Mouse (Mus musculus) stomach, embryonic 14.5 days (tissue): ENCODE measurements at regions not wholly inside any gene's neighbourhood (a gene's known extent, or its start where the extent isn't known, plus 50 kb on each side); places are given as distances from the start of the nearest gene placed in this dataset.
A peak's percentile ranks its signal among the peaks of the same experiment; 100 is the strongest.

Experiments
- ATAC-seq: fragments of 200-750 bp; cut with Nextera tagmentation; 2 replicates; pipeline ENCODE4 v1.8.0; 2017; ENCODE audit warnings: low read depth, moderate TSS enrichment; ENCODE audit not compliant: insufficient number of reproducible peaks, insufficient read depth, low FRiP score
- H3K27ac ChIP-seq: fragments of 300-500 bp; sonication (generic); 2 replicates; pipeline ENCODE4 v1.5.1; 2014; ENCODE audit warnings: mild to moderate bottlenecking, low read length, moderate library complexity, mixed read lengths
- H3K27me3 ChIP-seq: fragments of 300-500 bp; sonication (generic); 2 replicates; pipeline ENCODE4 v1.6.1; 2014; ENCODE audit warnings: low read length, control low read depth, mixed read lengths; ENCODE audit not compliant: control insufficient read depth, insufficient read depth
- H3K36me3 ChIP-seq: fragments of 300-500 bp; sonication (generic); 2 replicates; pipeline ENCODE4 v1.6.1; 2014; ENCODE audit warnings: mild to moderate bottlenecking, control low read depth, low read length, moderate library complexity, mixed read lengths; ENCODE audit not compliant: control insufficient read depth, insufficient read depth
- H3K4me1 ChIP-seq: fragments of 300-500 bp; sonication (generic); 2 replicates; pipeline ENCODE4 v1.6.1; 2014; ENCODE audit warnings: low read length, control low read depth, mixed read lengths; ENCODE audit not compliant: control insufficient read depth, insufficient read depth
- H3K4me2 ChIP-seq: fragments of 300-500 bp; sonication (generic); replicated peaks from 2 replicates; pipeline ENCODE4 v1.6.1; 2014; ENCODE audit warnings: low read depth, low read length, control low read depth
- H3K4me3 ChIP-seq: fragments of 300-500 bp; sonication (generic); 2 replicates; pipeline ENCODE4 v1.5.1; 2014; ENCODE audit warnings: low read depth, low read length, control low read depth
- H3K9ac ChIP-seq: fragments of 300-500 bp; sonication (generic); replicated peaks from 2 replicates; pipeline ENCODE4 v1.6.1; 2014; ENCODE audit warnings: low read depth, mild to moderate bottlenecking, control low read depth, low read length, moderate library complexity, mixed read lengths
- H3K9me3 ChIP-seq: fragments of 300-500 bp; sonication (generic); 2 replicates; pipeline ENCODE4 v1.6.1; 2016; ENCODE audit warnings: low read depth, low read length, control low read depth; ENCODE audit not compliant: control insufficient read depth
- WGBS: fragments of 180-500 bp; shearing (Covaris S2); extraction: QIAGEN DNeasy Blood & Tissue Kit; methylation state at CpG from one replicate; pipeline ENCODE4 v1.1.7; 2014; 5-methylcytosine and 5-hydroxymethylcytosine counted together

DNA sequence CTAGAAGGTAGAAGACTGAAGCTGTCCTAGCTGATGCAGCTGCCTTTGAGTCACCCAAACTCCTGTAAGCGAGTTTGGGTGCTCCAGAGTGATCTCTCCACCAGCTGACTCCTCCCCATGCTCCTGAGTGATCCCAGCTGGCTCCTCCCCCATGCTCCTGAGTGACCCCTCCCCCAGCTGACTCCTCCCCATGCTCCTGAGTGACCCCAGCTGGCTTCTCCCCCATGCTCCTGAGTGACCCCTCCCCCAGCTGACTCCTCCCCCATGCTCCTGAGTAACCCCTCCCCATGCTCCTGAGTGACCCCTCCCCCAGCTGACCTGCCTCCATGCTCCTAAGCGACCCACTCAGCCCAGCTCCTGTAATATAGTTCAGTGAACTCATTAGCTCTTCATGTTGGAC is 123.7 kb downstream of the Tfap2c start:
- no peaks in the 10 kb centered on the region for H3K4me1 ChIP-seq
- no peak for ATAC-seq
- 32% methylated on average over 2 of the region's 2 CpGs for WGBS
- H3K4me2 ChIP-seq: no peak overlapping the region
- H3K27ac ChIP-seq: no peak overlapping the region
- no peaks in the 10 kb centered on the region for H3K9me3 ChIP-seq
- no peak overlapping the region for H3K4me3 ChIP-seq
- no peaks in the 10 kb centered on the region for H3K27me3 ChIP-seq
- H3K9ac ChIP-seq: no peak overlapping the region
- no peaks in the 10 kb centered on the region for H3K36me3 ChIP-seq

GRCm38 (mm10) chr2:172674641-172675040 is 125.2 kb downstream of the Tfap2c start:
- no peak overlapping the region for H3K4me3 ChIP-seq
- ATAC-seq: no peak
- 65% methylated on average over 8 of the region's 8 CpGs for WGBS

GRCm38 (mm10) chr2:172675081-172675480 is 125.7 kb downstream of the Tfap2c start:
- WGBS: 24% methylated on average over 15 of the region's 15 CpGs
- no peaks in the 10 kb centered on the region for H3K36me3 ChIP-seq
- no peak for ATAC-seq

More at GRCm38 (mm10) chr2:172674641-172675040, 125.2 kb downstream of the Tfap2c start:
- H3K27me3 ChIP-seq: no peaks in the 10 kb centered on the region
- no peak overlapping the region for H3K9ac ChIP-seq
- no peak overlapping the region for H3K4me2 ChIP-seq
- no peaks in the 10 kb centered on the region for H3K4me1 ChIP-seq
- no peak overlapping the region for H3K27ac ChIP-seq
- no peaks in the 10 kb centered on the region for H3K36me3 ChIP-seq
- no peaks in the 10 kb centered on the region for H3K9me3 ChIP-seq

GRCm38 (mm10) chr2:172690196-172690595 is 140.8 kb downstream of the Tfap2c start:
- ATAC-seq: no peak
- Histone ChIP-seq H3K36me3 (no peaks in the 10 kb centered on the region), H3K27me3 (no peaks in the 10 kb centered on the region), H3K9ac (no peak overlapping the region), H3K4me1 (no peaks in the 10 kb centered on the region), H3K4me3 (no peak overlapping the region), H3K4me2 (no peak overlapping the region), H3K9me3 (0 out of 2 replicates have a peak, but pooled peaks cover 6% of the 10 kb centered on the region), H3K27ac (no peak overlapping the region)
- 82% methylated on average over 1 of the region's 1 CpGs for WGBS

More at GRCm38 (mm10) chr2:172675081-172675480, 125.7 kb downstream of the Tfap2c start:
- H3K9ac ChIP-seq: no peak overlapping the region
- H3K4me1 ChIP-seq: no peaks in the 10 kb centered on the region
- H3K4me2 ChIP-seq: no peak overlapping the region
- no peak overlapping the region for H3K27ac ChIP-seq
- H3K9me3 ChIP-seq: no peaks in the 10 kb centered on the region
- no peak overlapping the region for H3K4me3 ChIP-seq
- H3K27me3 ChIP-seq: no peaks in the 10 kb centered on the region

DNA sequence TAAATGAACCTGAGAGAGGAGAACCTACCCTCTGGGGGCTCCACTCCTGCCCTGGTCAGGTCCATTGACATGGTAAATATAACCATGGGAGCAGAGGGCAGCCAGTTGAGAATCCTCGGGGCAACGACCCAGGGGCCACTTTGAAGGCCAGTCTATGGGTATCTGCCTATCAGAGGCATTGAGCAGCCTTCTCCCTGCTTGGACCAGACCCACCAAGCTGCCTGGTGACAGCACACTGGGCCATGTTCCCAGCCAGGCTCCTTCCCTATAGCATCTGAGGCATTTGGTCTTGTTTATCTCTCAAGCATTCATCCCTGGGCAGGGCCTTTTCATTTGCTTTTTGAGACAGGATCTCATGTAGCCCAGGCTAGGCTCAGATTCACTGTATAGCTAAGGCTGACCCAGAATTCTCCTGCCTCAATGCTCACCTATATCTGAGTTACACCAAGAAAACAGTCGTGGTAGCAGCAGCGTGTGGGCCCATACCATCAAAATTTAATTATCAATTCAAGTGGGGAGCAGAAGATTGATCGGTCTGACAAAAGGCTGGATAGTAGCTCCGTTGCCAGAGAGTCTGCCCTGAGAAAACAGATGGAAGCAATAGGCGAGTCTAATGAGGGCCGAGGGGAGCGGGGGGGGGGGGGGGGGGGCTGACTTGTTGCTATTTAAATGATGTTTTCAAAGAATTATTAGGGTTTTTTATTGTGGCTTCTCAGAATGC is 141.7 kb downstream of the Tfap2c start:
- ATAC-seq: no peak
- 67% methylated on average over 8 of the region's 9 CpGs for WGBS
- H3K9ac ChIP-seq: no peak overlapping the region
- H3K4me3 ChIP-seq: no peak overlapping the region
- no peaks in the 10 kb centered on the region for H3K36me3 ChIP-seq
- no peaks in the 10 kb centered on the region for H3K4me1 ChIP-seq
- H3K27ac ChIP-seq: no peak overlapping the region
- H3K9me3 ChIP-seq: 0 out of 2 replicates have a peak, but pooled peaks cover 6% of the 10 kb centered on the region
- no peak overlapping the region for H3K4me2 ChIP-seq
- H3K27me3 ChIP-seq: no peaks in the 10 kb centered on the region

- H3K4me2 ChIP-seq: no peak overlapping the region
- no peak for ATAC-seq
- no peak overlapping the region for H3K27ac ChIP-seq
- H3K27me3 ChIP-seq: no peaks in the 10 kb centered on the region
- 69% methylated on average over 6 of the region's 6 CpGs for WGBS
- H3K9ac ChIP-seq: no peak overlapping the region
- no peaks in the 10 kb centered on the region for H3K36me3 ChIP-seq
- H3K4me3 ChIP-seq: no peak overlapping the region
- H3K4me1 ChIP-seq: no peaks in the 10 kb centered on the region
- no peaks in the 10 kb centered on the region for H3K9me3 ChIP-seq
Observed at GRCm38 (mm10) chr2:172698961-172699360, 149.6 kb downstream of the Tfap2c start.

GRCm38 (mm10) chr2:172699654-172700053 is 150.3 kb downstream of the Tfap2c start:
- Histone ChIP-seq H3K36me3 (no peaks in the 10 kb centered on the region), H3K9ac (no peak overlapping the region), H3K27ac (no peak overlapping the region), H3K4me1 (no peaks in the 10 kb centered on the region), H3K4me3 (no peak overlapping the region), H3K27me3 (no peaks in the 10 kb centered on the region), H3K4me2 (no peak overlapping the region), H3K9me3 (no peaks in the 10 kb centered on the region)
- 79% methylated on average over 4 of the region's 4 CpGs for WGBS
- 0 out of 2 replicates have a peak, but pooled peaks have one; percentile 49 for ATAC-seq

- Histone ChIP-seq H3K4me1 (0 out of 2 replicates have a peak, but pooled peaks cover 1% of the 10 kb centered on the region), H3K4me2 (no peak overlapping the region), H3K4me3 (no peak overlapping the region), H3K9me3 (no peaks in the 10 kb centered on the region), H3K27me3 (no peaks in the 10 kb centered on the region), H3K9ac (no peak overlapping the region), H3K36me3 (no peaks in the 10 kb centered on the region), H3K27ac (no peak overlapping the region)
- 85% methylated on average over 4 of the region's 4 CpGs for WGBS
- ATAC-seq: no peak
Observed at GRCm38 (mm10) chr2:172710641-172711040, 161.2 kb downstream of the Tfap2c start.

GRCm38 (mm10) chr2:172726701-172727100 is 177.3 kb downstream of the Tfap2c start:
- Histone ChIP-seq H3K4me2 (no peak overlapping the region), H3K4me3 (no peak overlapping the region), H3K27ac (no peak overlapping the region), H3K9ac (no peak overlapping the region), H3K4me1 (peaks cover 6% of the 10 kb centered on the region), H3K27me3 (peaks cover 28% of the 10 kb centered on the region), H3K36me3 (no peaks in the 10 kb centered on the region), H3K9me3 (no peaks in the 10 kb centered on the region)
- WGBS: 4% methylated on average over 13 of the region's 13 CpGs
- ATAC-seq: no peak
